Mouse (Mus musculus) B cell, adult 62 days (primary cell): ENCODE data around the gene Nell2. TPM values are rescaled to one million over a fixed set of nuclear protein-coding genes. Genes with fewer than 3 reads are reported as not detected.

Experiments
- total RNA-seq: library from RNA; stranded (reverse); gene quantifications from 4 replicates; pipeline ENCODE4 v1.2.4, GENCODE M21; 2023

The Nell2 gene
- not detected in 4 replicates for total RNA-seq

DNA sequence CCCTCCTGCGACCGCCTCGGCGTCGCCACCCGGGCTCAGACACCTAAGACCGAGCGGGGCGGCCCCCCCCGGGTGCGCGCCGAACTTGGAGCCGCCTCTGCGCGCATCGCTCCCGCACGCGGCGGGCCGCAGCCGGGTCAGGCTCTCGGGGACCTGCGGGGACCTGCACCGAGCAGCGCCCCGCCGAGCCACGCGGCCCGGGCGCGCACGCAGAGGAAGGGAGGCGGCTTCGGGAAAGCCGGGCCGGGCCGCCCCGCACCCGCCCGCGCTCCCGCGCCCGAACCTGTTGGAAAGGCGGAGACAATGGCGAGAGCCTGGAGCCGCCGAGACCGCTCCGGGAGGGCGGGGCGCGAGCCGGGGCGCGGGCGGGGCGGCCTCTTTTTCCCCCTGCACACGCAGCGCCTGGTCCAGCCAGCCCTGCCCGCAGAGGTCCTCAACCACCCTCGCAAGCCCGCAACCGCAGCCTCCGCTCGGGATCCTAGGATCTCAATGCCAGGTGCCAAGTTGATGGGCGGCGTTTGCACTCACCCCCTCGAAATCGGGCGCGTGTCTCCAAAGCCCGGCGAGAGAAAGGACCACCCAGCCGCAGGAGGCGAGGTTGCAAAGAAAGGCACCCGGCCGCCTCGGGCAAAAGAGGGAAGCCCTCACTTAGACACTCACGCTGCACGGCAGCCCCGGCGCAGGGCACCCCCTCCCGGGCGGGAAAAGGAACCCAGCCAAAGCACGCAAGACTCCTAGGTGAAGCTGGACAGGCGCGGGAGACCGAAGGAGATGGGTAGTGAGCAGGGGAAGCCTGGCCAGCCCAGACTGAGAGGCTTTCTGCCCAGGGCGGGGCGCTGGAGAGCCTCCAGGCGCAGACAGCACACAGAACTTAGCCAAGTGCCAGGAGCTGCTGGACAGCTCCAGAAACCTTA is at the start of gene Nell2:
Nell2 (minus strand) TSS at position 612 of the 914 bp plus-strand sequence.

Other genes starting within 250 kb of the Nell2 start
- not detected in 4 replicates for gene Dbx2, start 127.4 kb upstream of the Nell2 start, total RNA-seq